Mouse (Mus musculus): Measurements from ENCODE around the gene Zscan2.

The Zscan2 gene

DNA sequence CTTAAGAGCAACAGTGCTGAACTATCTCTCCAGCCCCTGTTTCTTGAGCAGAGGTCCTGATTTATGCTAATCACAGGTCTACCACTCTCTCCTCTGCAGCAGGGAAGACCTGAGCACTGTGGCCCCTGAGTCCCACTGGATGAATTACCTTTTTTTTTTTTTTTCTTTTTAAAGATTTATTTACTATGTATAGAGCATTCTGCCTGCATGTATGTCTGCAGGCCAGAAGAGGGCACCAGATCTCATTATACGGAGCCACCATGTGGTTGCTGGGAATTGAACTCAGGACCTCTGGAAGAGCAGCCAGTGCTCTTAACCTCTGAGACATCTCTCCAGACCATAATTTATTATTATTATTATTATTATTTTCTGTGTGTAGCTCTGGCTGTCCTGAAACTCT lies 24.9 kb downstream of the Zscan2 start:
- no peak for DNase-seq

DNA sequence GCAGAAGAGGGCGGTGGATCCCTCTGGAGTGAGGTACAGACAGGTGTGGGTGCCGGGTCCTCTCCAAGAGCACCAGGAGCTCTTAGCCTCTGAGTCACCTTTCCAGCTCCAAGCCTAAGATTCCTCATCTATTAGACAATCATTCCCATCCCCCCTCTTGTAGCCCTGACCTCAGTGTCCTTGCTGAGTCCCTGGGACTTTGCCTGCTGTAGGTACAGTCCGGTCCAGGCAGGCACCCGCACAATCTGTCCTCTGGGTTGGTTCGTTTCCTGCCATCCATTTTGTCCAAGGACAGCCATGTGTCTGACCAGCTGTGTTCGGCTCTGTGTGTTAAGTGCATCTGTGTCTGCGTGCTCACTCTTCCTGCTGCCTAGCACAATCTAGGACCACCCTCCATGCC lies 27.9 kb downstream of the Zscan2 start:
- DNase-seq: no peak

DNA sequence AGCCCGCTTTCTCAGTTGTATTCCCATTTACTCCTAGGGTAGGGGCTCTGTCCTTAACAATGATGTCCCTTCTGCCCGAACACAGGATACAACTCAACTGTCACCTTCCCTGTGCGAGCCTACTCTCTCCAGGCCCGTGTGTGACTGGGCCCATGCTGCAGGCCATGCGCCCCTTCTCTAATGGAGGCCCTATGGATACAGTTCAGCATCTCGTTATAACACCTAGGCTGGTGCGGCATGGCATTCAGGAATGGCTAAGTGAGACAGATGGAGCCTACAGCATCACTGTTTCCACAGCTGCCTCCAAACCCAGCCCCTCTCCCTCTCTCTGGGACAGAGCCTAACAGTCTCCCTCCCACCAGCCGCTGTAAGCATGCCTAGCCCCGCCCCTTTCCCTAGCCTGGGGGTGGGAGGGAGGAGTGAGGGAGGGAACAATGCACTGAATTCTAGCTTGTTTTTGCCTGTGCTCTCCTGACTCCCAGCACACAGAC lies 28.3 kb downstream of the Zscan2 start:
- peak; percentile 85 for DNase-seq

DNA sequence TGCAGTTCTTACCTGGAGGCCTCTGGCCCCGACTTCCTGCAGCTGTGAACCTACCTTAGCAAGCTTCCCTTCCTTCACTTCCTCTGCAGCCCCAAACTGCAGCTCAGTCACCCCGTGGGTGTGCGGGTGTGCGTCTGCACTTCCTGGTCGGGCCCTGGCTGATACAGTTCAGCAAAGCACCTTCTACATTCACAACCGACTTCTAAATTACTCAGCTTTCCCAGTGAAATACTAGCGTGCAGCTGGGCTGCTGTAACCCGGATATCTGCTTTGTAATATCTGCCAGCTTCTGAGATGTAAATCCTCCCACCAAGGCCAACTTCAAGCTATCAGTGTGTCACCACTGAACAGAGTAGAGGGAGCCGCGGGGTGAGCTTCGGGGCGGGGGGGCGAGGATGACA lies 29.1 kb downstream of the Zscan2 start:
- no peak for DNase-seq

DNA sequence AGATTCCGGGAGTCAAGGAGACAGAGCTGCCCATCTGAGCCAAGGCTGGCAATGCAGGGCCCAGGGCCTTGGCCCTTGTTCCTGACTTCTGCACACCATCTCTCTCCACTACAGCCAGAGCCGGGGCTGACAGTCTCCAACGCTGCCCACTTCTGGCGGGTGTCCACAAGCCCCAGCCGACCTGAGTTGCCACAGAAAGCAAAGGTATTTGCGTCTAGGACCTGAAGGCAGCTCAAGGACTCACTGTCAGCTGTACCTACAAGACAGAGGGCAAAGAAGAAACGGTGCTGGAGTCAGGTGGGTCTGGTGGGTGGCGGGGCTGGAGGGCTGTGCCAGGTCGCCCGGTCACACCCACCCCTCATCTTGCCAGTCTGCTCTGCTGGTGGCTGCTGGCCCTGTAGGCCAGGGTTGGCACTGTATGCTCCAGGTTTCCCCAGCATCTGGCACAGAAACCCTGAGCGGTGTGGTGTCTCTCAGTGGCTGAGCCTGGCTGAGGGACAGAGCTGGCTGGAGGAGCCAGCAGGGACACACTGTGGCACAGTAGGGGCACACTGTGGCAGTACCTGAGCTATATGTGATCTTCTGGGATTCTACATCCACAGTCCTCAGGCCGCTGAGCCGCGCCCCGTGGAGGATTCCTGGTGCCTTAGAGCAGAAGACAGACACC lies 32.5 kb downstream of the Zscan2 start:
- no peak for DNase-seq

DNA sequence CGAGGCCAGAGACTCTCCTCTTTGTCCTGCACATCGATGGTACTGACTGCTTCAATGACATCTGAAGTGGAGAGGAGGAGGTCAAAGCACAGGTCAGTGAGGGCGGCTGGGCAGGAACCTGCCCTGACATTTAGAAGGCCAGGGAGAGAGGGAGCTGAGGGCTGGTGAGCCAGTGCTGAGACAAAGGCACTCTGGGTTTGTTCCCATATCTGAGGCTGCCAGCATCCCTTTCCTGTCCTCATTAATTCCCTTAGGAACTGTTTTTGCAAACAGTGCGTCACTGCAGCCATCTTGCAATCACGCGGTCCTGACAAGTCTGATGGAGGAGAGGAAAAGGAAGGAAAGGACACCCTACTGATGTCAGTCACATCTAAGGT lies 33.0 kb downstream of the Zscan2 start:
- no peak for DNase-seq

DNA sequence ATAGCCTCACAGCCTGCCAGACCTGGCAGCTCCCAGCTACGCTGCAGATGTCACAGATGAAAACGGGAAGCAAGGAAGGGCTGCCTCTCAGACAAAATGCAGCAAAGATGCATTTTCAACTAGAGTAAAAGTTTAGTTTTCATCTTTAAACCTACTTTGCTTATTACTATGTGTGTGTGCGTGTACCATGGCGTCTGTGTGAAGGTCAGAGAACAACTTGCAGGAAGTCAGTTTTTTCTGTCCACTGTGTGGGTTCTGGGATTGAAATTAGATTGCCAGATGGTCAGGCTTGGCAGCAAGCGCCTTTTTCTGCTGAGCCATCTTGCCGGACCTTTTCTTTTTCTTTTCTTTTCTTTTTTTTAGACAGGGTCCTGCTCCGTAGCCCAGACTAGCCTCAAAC lies 33.5 kb downstream of the Zscan2 start:
- DNase-seq: no peak

DNA sequence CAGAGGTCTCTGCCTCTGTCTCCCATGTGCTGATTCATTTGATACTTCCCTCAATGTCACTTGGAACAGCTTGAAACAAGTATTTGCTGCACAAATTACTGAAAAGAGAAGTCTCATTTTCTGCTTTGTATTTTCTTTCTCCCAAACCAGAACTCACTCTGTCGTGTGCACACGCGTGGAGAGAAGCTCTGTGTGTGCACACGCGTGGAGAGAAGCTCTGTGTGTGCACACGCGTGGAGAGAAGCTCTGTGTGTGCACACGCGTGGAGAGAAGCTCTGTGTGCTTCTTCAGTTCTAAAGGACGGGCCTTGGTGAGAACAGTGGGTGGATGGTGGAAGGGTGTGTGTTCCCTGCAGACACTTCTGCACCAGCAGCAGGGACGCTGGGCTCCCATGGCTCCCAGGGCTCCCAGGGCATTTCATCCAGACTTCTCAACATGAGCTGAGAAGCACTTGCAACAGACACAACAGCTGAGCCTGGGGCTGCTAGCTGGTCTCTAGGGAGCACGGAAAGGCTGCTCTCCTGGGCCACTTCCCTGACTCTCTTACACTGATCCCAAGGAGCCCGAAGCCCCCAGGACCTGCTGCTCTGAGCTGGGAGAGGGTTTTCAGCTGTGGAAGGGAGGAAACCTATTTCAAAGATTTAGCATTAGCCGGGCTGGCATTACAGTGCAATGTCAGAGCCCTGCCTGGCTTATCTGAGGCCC lies 34.2 kb downstream of the Zscan2 start:
- DNase-seq: no peak

DNA sequence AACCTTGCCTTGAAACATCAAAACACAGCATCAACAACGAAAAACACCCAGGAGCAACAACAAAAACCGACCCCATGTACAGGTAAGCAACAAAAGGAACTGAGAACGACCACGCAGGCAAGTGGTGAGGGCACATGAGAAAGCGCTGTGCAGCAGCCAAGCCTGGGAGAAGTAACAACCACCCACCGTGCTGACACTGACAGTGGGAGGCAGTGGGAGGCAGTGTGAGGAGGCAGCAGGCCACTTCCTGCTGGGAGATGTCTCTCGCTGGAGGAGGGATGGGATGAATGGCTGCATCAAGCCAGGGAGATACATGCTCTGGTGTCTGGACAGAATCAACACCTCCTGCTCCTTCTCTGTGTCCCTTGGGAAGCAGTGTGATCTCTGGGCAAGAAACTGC lies 36.4 kb downstream of the Zscan2 start:
- DNase-seq: no peak

DNA sequence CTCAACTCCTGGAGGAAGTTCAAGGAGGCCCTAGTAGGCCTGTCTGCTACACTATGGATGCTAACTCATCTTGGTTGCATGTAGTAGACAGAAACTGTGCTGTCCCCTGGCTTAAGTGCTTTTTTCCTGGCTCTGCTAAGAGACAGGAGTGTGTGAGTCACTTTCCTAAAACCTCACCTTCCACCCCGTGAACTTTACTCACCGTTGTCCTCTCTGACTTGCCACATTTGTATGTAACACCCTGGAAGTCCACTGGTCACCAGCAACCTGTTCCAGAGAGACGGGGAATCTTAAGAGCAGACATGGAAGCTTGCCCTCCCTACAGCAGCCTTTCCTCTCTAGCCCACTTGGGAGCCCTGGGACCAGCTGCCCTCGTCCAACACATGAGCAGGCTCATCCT lies 37.0 kb downstream of the Zscan2 start:
- no peak for DNase-seq

DNA sequence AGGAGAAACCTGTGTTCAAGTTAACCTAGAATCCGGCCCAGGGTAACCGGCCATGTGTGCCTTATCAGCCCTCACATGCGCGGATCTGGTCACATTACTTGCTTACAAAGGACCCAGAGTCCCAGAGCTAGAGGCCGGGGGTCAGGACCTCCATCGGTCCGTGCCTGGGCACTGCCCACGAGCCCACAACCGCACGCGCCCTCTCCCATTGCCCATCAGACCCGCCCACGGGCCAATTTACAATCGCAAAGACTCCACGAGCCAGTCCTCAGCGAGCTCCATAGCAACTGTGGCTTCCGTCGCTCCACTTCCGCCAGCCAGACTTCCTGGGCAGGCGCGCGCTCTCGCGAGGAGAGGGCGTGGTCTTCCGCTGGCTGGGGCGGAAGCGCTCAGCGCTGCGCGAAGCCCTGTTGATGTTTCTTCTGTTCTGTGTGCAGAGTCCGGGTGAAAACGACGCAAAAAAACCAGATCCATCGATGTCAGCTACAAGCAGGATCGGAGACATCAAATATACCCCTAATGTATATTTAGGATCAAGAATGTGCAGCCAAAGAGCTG lies 40.3 kb downstream of the Zscan2 start, which contains the start of gene Wdr73:
Gene Wdr73 (minus strand): TSS at position 326 of the 558 bp plus-strand sequence.
- peak; percentile 96 for DNase-seq

DNA sequence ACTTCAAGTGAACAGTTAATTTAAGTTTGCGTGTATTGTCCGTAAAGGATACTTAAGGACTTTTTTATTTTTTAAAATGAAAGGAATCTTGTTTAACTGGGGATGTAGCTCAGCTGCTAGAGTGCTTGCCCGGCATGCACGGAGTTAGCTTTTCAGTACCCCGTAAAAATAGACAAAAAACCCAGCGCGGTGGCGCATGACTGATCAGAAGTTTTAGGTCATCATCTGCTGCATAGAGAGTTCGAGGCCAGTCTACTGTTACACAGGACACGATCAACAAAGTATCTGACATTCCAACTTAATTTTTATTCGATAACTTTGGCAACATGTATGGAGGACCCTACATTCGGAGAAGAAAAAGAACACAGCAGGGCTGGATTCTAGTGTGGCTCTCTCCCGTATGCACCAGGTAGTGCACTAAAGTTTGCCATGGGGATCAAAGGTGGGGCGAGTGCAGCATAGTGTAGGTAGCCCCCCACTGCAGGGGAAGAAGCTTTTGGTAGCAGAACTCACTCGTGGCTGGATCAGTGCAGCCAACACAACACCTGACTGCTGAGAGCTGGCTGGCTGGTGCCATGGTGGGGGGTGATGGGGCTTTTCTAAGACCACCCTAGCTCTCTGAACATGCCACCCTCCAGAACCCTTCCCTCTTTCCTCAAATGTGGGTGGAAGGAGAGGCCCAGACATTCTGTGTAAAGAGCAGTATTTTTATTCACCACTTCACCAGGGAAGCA lies 41.0 kb downstream of the Zscan2 start:
- DNase-seq: no peak

DNA sequence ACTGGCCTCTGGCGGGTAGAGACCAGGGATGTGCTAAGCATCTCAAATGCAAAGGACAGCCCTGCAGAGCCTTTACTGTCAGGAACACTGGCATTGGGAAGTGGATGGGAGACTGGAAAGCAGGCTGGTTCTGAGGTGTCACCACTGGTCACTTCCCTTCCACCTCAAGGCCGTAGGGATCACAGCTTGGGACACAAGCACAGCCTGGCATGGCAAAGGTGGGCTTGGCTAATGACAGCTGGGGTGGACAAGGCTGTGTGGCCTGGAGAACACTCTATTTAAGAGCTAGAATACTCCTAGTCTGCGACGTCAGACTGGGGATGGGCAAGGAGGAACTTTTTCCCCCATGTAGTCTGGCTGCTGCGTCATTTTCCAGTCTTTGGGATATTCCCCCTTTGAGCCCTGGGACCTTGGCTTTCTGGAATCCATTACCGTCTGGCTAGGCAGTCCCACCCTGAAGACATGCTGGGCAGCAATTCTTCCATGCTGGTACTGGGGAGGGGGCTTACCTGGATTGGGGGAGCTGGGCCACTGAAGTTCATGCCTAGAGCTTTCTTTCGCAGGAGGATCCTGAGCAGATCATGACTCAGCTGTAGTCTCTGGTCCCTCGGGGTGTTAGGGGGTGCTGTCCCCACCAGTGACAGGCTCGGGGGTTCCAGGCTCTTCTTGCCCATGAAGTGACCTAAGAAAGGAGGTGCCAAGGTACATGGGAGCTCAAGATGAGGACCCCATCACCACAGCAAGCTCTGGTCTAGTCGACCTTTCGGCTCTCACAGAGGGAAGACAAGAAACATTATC lies 43.1 kb downstream of the Zscan2 start:
- no peak for DNase-seq

DNA sequence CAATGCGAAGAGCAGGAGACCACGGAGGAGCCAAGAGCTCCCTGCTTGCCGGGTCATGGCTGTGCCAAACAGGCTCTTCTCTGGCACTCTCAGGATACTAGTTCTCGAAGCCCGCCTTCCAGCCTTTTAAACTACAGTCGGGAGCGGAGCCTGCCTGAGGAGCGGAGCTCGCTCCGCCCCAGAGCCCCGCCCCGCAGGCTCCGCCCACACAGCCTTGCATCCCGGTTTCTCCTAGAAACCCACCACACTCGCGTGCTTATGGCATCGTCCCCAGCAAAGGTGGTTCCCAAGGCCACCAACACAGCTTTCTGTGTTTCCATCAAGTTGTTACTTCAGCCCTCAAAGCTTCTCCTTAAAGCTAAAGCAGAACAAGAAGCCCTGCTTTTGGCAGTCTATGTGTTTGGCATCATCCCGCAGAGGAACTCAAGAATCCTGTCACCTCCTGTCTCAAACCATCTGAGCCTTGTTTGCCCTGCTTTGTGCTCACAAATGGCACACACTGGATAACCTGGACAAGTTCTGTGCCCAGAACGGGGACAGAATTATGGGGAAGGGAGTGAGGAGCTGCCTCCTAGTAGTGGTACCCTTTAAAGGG lies 44.3 kb downstream of the Zscan2 start, which contains the start of gene Nmb:
Gene Nmb (minus strand): TSS at position 156 of the 595 bp plus-strand sequence.
- DNase-seq: peak; percentile 91

DNA sequence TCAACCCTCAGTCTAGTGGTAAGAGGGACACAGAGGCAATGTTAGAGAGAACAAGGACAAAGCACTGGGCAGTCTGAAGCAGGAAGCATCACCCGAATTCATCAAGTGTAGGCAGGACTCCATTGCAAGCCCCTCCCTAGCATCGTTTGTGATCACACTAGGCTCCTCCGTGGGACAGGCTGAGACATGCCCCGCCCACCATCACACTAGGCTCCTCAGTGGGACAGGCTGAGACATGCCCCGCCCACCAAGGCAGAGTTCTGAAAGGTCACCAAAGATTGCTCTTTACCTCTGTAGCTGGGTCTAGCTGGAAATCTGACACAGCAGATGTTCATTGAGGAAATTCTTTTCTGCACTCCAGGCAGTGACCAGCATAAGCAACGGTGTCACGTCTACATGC lies 50.3 kb downstream of the Zscan2 start:
- peak; percentile 17 for DNase-seq

DNA sequence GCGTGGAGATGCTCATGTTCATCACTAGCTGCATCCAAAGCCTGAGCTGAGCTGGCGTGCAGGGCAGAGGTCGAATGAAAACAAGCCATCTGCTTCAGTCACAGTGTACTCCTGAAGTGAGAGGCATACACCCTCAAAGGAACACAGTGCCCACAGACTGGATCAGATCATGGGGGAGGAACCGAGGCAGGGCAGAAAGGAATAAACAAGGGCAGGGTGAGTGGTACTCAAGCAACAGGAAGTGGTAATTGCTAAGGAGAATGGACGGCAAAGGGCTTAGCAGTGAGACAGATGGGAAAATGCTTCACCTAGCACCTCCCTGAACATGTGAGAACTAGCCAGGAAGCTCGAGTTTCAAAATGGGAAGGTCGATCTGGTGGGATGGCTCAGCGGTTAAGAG lies 51.8 kb downstream of the Zscan2 start:
- DNase-seq: no peak

DNA sequence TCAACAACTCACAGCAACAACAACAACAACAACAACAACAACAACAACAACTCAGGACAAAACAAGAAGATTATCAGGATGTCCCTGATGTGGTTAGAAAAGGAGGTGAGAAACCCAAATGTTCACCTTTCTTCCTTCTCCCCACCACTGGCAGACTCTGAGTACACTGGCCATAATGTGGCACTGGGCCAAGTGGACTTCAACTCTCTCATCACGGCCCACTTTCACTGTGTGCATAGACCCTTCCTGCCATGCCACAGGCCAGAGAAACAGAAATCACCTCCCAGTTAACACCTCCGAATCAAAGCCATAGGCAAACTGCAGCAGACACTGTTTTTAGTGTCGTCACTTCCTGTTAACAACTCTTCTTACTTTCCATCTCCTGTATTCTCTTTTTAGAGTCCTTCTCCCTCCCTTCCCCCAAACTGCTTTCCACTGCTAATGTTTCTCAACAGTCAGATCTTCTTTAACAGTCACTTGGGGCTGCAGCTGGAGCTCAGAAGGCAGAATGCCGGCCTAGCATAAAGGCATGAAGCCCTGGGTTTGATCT lies 57.3 kb downstream of the Zscan2 start:
- DNase-seq: no peak

DNA sequence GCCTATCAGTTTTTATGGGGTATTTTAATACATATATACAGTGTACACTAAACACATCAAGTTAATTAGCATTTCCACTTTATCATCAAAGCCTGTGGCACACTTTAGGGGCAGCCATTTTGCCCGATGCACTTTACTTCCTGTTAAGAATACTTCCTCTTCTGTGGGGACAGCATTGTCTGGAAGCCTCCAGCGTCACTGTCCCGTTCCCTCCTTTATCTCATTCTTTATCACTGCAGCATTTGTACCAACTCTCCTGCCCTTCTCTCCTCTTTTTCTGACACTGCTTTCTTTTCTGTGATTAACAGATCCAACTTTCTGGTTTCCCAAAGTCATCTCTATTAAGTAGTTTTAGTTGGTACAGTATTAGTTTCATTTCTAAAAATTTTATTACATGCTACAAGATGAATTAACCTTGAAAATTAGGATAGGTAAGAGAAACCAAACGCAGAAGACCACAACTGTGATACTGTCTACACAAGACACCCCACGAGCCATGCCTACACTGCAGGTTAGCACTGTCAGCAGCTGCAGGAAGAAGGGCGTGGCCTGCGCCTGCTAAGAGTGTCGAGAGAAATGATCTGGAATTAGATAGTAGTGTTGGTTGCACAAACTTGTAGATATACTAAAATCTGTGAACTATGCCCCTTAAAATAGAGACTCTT lies 58.4 kb downstream of the Zscan2 start:
- DNase-seq: no peak

DNA sequence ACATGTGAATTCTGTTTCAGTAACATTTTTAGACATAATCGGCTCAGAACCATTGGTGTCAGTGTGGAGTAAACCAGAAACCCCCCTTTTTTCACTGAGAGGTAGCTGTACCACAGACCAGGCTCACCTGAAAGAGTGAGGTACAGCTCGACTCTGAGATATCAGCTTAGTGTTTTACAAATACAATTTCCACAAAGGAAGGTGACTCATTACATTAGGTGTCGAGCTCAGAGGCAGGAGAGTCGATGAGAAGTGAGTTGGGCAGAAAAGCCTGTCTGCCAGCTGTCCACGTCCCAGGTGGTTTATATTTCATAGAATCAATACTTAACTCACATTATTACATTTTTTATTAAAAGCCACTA lies 58.9 kb downstream of the Zscan2 start:
- no peak for DNase-seq

DNA sequence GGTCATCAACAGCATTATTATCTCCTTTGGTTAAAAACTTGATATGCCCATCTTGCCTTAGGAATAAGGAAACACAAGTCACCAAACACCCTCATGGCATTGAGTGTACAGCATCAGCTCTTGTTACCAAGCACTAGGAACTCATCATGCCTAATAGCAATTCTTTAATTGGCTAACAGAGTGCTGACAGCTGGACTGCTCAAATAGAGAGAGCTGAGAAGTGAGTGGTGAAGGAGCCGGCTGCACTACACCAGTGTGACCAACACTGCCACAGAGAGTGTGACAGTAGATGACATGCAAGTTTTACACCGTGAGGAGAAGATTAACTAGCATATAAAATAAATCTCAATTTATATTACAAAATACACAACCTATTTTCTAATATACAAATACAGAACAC lies 62.4 kb downstream of the Zscan2 start:
- no peak for DNase-seq
